Mouse (Mus musculus) c-Kit-positive CD71-positive TER-119-negative erythroid progenitor cells, embryonic 14.5 days (primary cell): ENCODE data around the gene Ak4.

ENCODE experiments used
- DNase-seq: peaks from one replicate; pipeline ENCODE4 v3.0.0-alpha.2; 2013; ENCODE audit warnings: low read depth

The Ak4 gene

GRCm38 (mm10) chr4:101511768-101512521 is 92.9 kb downstream of the Ak4 start:
- no peak for DNase-seq

GRCm38 (mm10) chr4:101513251-101513650 is 94.2 kb downstream of the Ak4 start:
- no peak for DNase-seq

GRCm38 (mm10) chr4:101515853-101516252 is 96.8 kb downstream of the Ak4 start:
- no peak for DNase-seq
